Mouse (Mus musculus) adrenal gland, postnatal 4 days (tissue): ENCODE results near the gene Zkscan16. TPM values are rescaled to one million over a fixed set of nuclear protein-coding genes. Genes with fewer than 3 reads are reported as not detected.

Experiments used
- DNase-seq, 2 experiments: peaks; one replicate each; pipeline ENCODE4 v3.0.0; 2021 to 2022; ENCODE audit warnings: low spot score in 2 of 2, mixed read lengths in 2 of 2
- total RNA-seq, 2 experiments: library from RNA; stranded (reverse); gene quantifications; 2 replicates each; pipeline ENCODE4 v1.2.3; 2021

Gene Zkscan16
- total RNA-seq, 2 experiments from 2014 or later, result 3.1 to 4.3 TPM

- no peak for DNase-seq
Observed at GRCm38 (mm10) chr4:58935846-58936245, 7.6 kb upstream of the Zkscan16 start.

GRCm38 (mm10) chr4:58941638-58942037, 1.8 kb upstream of the Zkscan16 start:
- DNase-seq, result no peak

GRCm38 (mm10) chr4:58942942-58943341, 486 bp upstream of the Zkscan16 start:
- DNase-seq, result no peak

GRCm38 (mm10) chr4:58944206-58944553, 752 bp downstream of the Zkscan16 start:
- no peak for DNase-seq

GRCm38 (mm10) chr4:58944695-58945094, 1.3 kb downstream of the Zkscan16 start:
- no peak for DNase-seq

GRCm38 (mm10) chr4:58948391-58948790, 5.0 kb downstream of the Zkscan16 start:
- no peak for DNase-seq

GRCm38 (mm10) chr4:58952630-58953029, 9.2 kb downstream of the Zkscan16 start:
- no peak for DNase-seq

GRCm38 (mm10) chr4:58961719-58962118, 18.3 kb downstream of the Zkscan16 start:
- DNase-seq, result no peak

- no peak for DNase-seq
Observed at GRCm38 (mm10) chr4:58963271-58963670, 19.8 kb downstream of the Zkscan16 start.

- no peak for DNase-seq
Observed at GRCm38 (mm10) chr4:58965136-58965535, 21.7 kb downstream of the Zkscan16 start.

- DNase-seq, result no peak
Observed at GRCm38 (mm10) chr4:58970678-58971077, 27.2 kb downstream of the Zkscan16 start.

GRCm38 (mm10) chr4:58975711-58976110, 32.3 kb downstream of the Zkscan16 start:
- no peak for DNase-seq

- no peak for DNase-seq
Observed at GRCm38 (mm10) chr4:58981421-58981820, 38.0 kb downstream of the Zkscan16 start.

- no peak for DNase-seq
Observed at GRCm38 (mm10) chr4:58982806-58983205, 39.4 kb downstream of the Zkscan16 start.

GRCm38 (mm10) chr4:58985157-58985648, 41.8 kb downstream of the Zkscan16 start:
- peak; percentile 68 to 70 for DNase-seq

GRCm38 (mm10) chr4:58986540-58987190, 43.2 kb downstream of the Zkscan16 start, which contains the start of gene Ptgr1:
TSS of gene Ptgr1 (minus strand) at chr4:58987119.
- peak; percentile 62 to 77 for DNase-seq

GRCm38 (mm10) chr4:58989303-58989898, 46.0 kb downstream of the Zkscan16 start:
- no peak for DNase-seq

- DNase-seq, result no peak
Observed at GRCm38 (mm10) chr4:58990609-58991434, 47.4 kb downstream of the Zkscan16 start.

GRCm38 (mm10) chr4:58992195-58992594, 48.8 kb downstream of the Zkscan16 start:
- DNase-seq, result no peak

- no peak for DNase-seq
Observed at GRCm38 (mm10) chr4:58994762-58995161, 51.3 kb downstream of the Zkscan16 start, which contains the start of gene Dnajc25. TSS of gene Dnajc25 (plus strand) at chr4:58995062.

GRCm38 (mm10) chr4:58995251-58995693, 51.8 kb downstream of the Zkscan16 start:
- DNase-seq, result no peak

- no peak for DNase-seq
Observed at GRCm38 (mm10) chr4:58997081-58997480, 53.7 kb downstream of the Zkscan16 start.
